Mouse (Mus musculus): ENCODE results near the gene Zbtb8b.

The Zbtb8b gene

GRCm38 (mm10) chr4:129375821-129376220 lies 64.8 kb downstream of the Zbtb8b start:
- no peak for DNase-seq (ENCODE audit: low spot score in 2 of 2)
